Mouse (Mus musculus) layer of hippocampus, adult 2 months (tissue): ENCODE measurements at regions not wholly inside any gene's neighbourhood (a gene's known extent, or its start where the extent isn't known, plus 50 kb on each side); places are given as distances from the start of the nearest gene placed in this dataset.

Experiments
- DNase-seq, 2 experiments: peaks; one replicate each; pipeline ENCODE4 v3.0.0; 2022; ENCODE audit warnings: low spot score in 2 of 2
- H3K27ac ChIP-seq: fragments of 200-600 bp; 2 replicates; pipeline ENCODE4 v1.8.1; 2022
- H3K4me3 ChIP-seq: fragments of 200-600 bp; 2 replicates; pipeline ENCODE4 v1.8.1; 2022; ENCODE audit warnings: mild to moderate bottlenecking
- CTCF ChIP-seq: fragments of 200-600 bp; conservative IDR thresholded peaks from 2 replicates; pipeline ENCODE4 v1.8.1; 2022; ENCODE audit warnings: antibody characterized with exemption, mild to moderate bottlenecking, moderate library complexity

- no peak overlapping the region for H3K4me3 ChIP-seq
- H3K27ac ChIP-seq = no peak overlapping the region
- DNase-seq = no peak
- TF ChIP-seq CTCF = no peak
These were observed 109.4 kb upstream of the Adamts5 start for GRCm38 (mm10) chr16:86011051-86011450.

GRCm38 (mm10) chr16:86009638-86010329 lies 108.2 kb upstream of the Adamts5 start:
- TF ChIP-seq CTCF = no peak
- no peak for DNase-seq
- Histone ChIP-seq H3K4me3 (no peak overlapping the region), H3K27ac (no peak overlapping the region)

DNA sequence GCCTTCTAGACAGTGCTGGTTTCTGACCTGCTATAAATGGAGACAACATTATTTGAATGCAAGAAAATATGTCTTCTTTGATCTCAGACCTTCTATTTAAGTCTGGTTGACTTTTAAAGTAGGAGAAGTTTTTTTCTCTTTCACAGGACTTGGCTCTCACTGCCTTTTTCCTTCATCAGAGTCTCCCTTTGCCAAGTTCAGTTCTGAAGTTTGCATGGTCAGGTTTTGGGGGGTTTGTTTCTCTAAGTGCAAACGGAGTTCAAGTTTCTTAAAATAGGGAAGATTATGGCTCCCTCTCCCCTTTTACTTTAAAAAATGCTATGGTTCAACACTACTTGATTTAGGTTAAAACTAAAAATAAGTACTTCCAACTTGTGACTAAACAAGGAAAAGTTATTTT lies 106.2 kb upstream of the Adamts5 start:
- DNase-seq = no peak
- no peak for TF ChIP-seq CTCF
- Histone ChIP-seq H3K4me3 (no peak overlapping the region), H3K27ac (no peak overlapping the region)

DNA sequence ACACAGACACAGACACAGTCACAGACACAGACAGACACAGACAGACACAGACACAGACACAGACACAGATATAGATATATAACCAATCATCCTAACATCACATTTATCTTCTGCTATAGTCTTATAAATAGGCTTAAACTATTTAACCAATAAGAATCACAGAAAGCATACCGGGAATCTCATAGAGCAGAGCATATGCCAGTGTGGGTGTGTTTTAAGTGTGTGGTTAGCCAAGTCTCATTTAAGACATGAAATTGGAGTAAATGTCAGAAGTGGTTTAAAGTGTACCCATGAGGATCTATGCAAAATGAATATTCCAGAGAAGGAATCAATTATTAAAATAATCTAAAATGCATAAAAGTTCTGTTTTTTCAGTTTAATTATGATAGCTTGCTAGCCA lies 99.2 kb upstream of the Adamts5 start:
- TF ChIP-seq CTCF = no peak
- H3K4me3 ChIP-seq = no peak overlapping the region
- H3K27ac ChIP-seq = no peak overlapping the region
- no peak for DNase-seq

DNA sequence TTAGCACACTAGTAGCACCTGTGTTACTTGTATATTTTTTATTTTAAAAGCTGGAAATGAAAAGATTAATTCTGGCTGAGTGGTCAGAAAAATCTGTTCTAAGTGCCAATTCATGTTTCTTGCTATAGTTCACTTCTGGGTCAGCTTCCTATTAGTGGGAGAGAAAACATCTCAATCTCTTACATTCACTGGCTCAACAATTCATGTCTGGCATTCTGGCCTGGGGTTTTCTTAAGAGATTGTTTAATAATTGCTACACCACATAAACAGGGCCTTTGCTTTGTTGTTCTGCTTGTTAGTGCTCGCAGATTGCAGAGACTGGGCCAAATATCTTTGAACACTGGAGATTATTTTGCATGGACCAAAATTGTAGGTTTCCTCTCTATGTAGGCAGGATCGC lies 84.2 kb upstream of the Adamts5 start:
- DNase-seq = no peak
- H3K4me3 ChIP-seq = no peak overlapping the region
- H3K27ac ChIP-seq = no peak overlapping the region
- TF ChIP-seq CTCF = no peak

GRCm38 (mm10) chr16:85977102-85977501 lies 75.5 kb upstream of the Adamts5 start:
- H3K27ac ChIP-seq = no peak overlapping the region
- no peak for TF ChIP-seq CTCF
- H3K4me3 ChIP-seq = no peak overlapping the region
- no peak for DNase-seq

- Histone ChIP-seq H3K4me3 (no peak overlapping the region), H3K27ac (no peak overlapping the region)
- DNase-seq = no peak
- TF ChIP-seq CTCF = no peak
These were observed 65.3 kb upstream of the Adamts5 start for GRCm38 (mm10) chr16:85966892-85967444.

- no peak for TF ChIP-seq CTCF
- Histone ChIP-seq H3K4me3 (no peak overlapping the region), H3K27ac (no peak overlapping the region)
- DNase-seq = no peak
These were observed 64.6 kb upstream of the Adamts5 start for GRCm38 (mm10) chr16:85966251-85966650.

- TF ChIP-seq CTCF = no peak
- no peak for DNase-seq
- H3K4me3 ChIP-seq = no peak overlapping the region
- H3K27ac ChIP-seq = no peak overlapping the region
These were observed 63.0 kb upstream of the Adamts5 start for GRCm38 (mm10) chr16:85964352-85965210.

GRCm38 (mm10) chr16:85956006-85956562 lies 54.5 kb upstream of the Adamts5 start:
- H3K27ac ChIP-seq = no peak overlapping the region
- DNase-seq = no peak
- TF ChIP-seq CTCF = no peak
- no peak overlapping the region for H3K4me3 ChIP-seq

GRCm38 (mm10) chr16:85951628-85952027 lies 50.0 kb upstream of the Adamts5 start:
- DNase-seq = no peak
- Histone ChIP-seq H3K27ac (no peak overlapping the region), H3K4me3 (no peak overlapping the region)
- TF ChIP-seq CTCF = no peak
